Mouse (Mus musculus): ENCODE data around the gene Mfn1. TPM values are rescaled to one million over a fixed set of nuclear protein-coding genes. Genes with fewer than 3 reads are reported as not detected.

The Mfn1 gene
- total RNA-seq, 2 experiments from 2014 or later: 326 to 361 TPM

- intact Hi-C loops (cut with DNase I): no loop called here
- no peak for DNase-seq
Measured at GRCm38 (mm10) chr3:32595080-32595479, 65.8 kb downstream of the Mfn1 start.

GRCm38 (mm10) chr3:32599328-32599727 is 70.1 kb downstream of the Mfn1 start:
- DNase-seq: no peak
- intact Hi-C loops (cut with DNase I): no loop called here

- no peak for DNase-seq
- intact Hi-C loops (cut with DNase I): no loop called here
Measured at GRCm38 (mm10) chr3:32601055-32601454, 71.8 kb downstream of the Mfn1 start.

- intact Hi-C loops (cut with DNase I): no loop called here
- DNase-seq: no peak
Measured at GRCm38 (mm10) chr3:32609233-32609632, 80.0 kb downstream of the Mfn1 start.

- intact Hi-C loops (cut with DNase I): loop anchor here (1.0 to 5.0 kb wide), 2 partner anchors 57 to 88 kb away; no protein-coding TSS in a partner anchor
- DNase-seq: peak; percentile 81 to 84
Measured at GRCm38 (mm10) chr3:32610560-32610959, 81.3 kb downstream of the Mfn1 start.

- intact Hi-C loops (cut with DNase I): loop anchor here (5.0 kb wide), 1 partner anchor 56 kb away; no protein-coding TSS in a partner anchor
- DNase-seq: peak in 1 of 2 experiments; percentile 19
Measured at GRCm38 (mm10) chr3:32611606-32612170, 82.4 kb downstream of the Mfn1 start.

- intact Hi-C loops (cut with DNase I): loop anchor here (5.0 kb wide), 2 partner anchors 43 to 53 kb away; no protein-coding TSS in a partner anchor
- DNase-seq: no peak
Measured at GRCm38 (mm10) chr3:32614786-32615185, 85.5 kb downstream of the Mfn1 start.

GRCm38 (mm10) chr3:32615376-32615775 is 86.1 kb downstream of the Mfn1 start:
- DNase-seq: no peak
- intact Hi-C loops (cut with DNase I): loop anchor here (5.0 kb wide), 1 partner anchor 42 kb away; no protein-coding TSS in a partner anchor

GRCm38 (mm10) chr3:32616006-32616330 is 86.7 kb downstream of the Mfn1 start:
- intact Hi-C loops (cut with DNase I): loop anchor here (5.0 kb wide), 1 partner anchor 41 kb away; no protein-coding TSS in a partner anchor

GRCm38 (mm10) chr3:32616331-32617052 is 87.2 kb downstream of the Mfn1 start, which contains the start of gene Gnb4:
Gene Gnb4, minus strand, starts transcription at chr3:32616585.
- intact Hi-C loops (cut with DNase I): loop anchor here (5.0 kb wide), 1 partner anchor 41 kb away; no protein-coding TSS in a partner anchor
- DNase-seq: peak; percentile 63 to 65

More at GRCm38 (mm10) chr3:32616006-32616330, 86.7 kb downstream of the Mfn1 start:
- DNase-seq: no peak

GRCm38 (mm10) chr3:32617053-32617642 is 87.9 kb downstream of the Mfn1 start:
- DNase-seq: no peak
- intact Hi-C loops (cut with DNase I): loop anchor here (5.0 kb wide), 1 partner anchor 40 kb away; no protein-coding TSS in a partner anchor

- intact Hi-C loops (cut with DNase I): no loop called here
- DNase-seq: no peak
Measured at GRCm38 (mm10) chr3:32621658-32622057, 92.4 kb downstream of the Mfn1 start.

- intact Hi-C loops (cut with DNase I): no loop called here
Measured at GRCm38 (mm10) chr3:32622106-32622505, 92.8 kb downstream of the Mfn1 start.

GRCm38 (mm10) chr3:32628141-32628540 is 98.9 kb downstream of the Mfn1 start:
- intact Hi-C loops (cut with DNase I): no loop called here
- peak; percentile 32 to 38 for DNase-seq

More at GRCm38 (mm10) chr3:32622106-32622505, 92.8 kb downstream of the Mfn1 start:
- DNase-seq: no peak

Other genes with a start within 250 kb of the Mfn1 start
- 10 to 100 TPM; 11.2 to 12.1 TPM for gene Zmat3, start 163.5 kb upstream of the Mfn1 start, total RNA-seq (2021)
- gene Pik3ca, start 131.8 kb upstream of the Mfn1 start, total RNA-seq (2021): 10 to 100 TPM; 48.6 to 57.2 TPM
- gene Kcnmb3, start 37.2 kb upstream of the Mfn1 start, total RNA-seq (2021): under 1 TPM; 0.20 to 0.55 TPM
- 10 to 100 TPM; 24.0 to 30.2 TPM for gene Zfp639, start 19.2 kb upstream of the Mfn1 start, total RNA-seq (2021)
- 10 to 100 TPM; 39.9 to 40.4 TPM for gene Gnb4, start 87.1 kb downstream of the Mfn1 start, total RNA-seq (2021)
- gene Actl6a, start 176.8 kb downstream of the Mfn1 start, total RNA-seq (2021): 10 to 100 TPM; 34.8 to 35.7 TPM
- gene Ndufb5, start 207.5 kb downstream of the Mfn1 start, total RNA-seq (2021): 100 to 1,000 TPM; 747 to 748 TPM
- gene Mrpl47, start 208.1 kb downstream of the Mfn1 start, total RNA-seq (2021): 10 to 100 TPM; 39.6 to 43.9 TPM